Mouse (Mus musculus): ENCODE data around the gene Gm17660.

- TF ChIP-seq CTCF (IDR thresholded peaks at IDR 0.05; ENCODE audit: low read depth), result no peak
- no peak for TF ChIP-seq EP300 (IDR thresholded peaks at IDR 0.05; ENCODE audit: low read depth)
These were observed 52.6 kb downstream of the Gm17660 start for GRCm38 (mm10) chr5:104024762-104025161.

All from heart, postnatal 0 days (tissue).